Mouse (Mus musculus) kidney, postnatal 0 days (tissue): ENCODE data around the gene Zfp109. TPM values are rescaled to one million over a fixed set of nuclear protein-coding genes. Genes with fewer than 3 reads are reported as not detected.
A peak's percentile ranks its signal among the peaks of the same experiment; 100 is the strongest.

Source experiments
- ATAC-seq: fragments of 200-750 bp; cut with Nextera tagmentation; replicated peaks from 2 replicates; pipeline ENCODE4 v1.8.0; 2017; ENCODE audit warnings: low read depth, moderate number of reproducible peaks, moderate TSS enrichment, moderate library complexity; ENCODE audit not compliant: low FRiP score
- DNase-seq: peaks from one replicate; pipeline ENCODE4 v3.0.0-alpha.2; 2016; ENCODE audit warnings: low spot score
- H3K27ac ChIP-seq: fragments of 300-500 bp; sonication (generic); 2 replicates; pipeline ENCODE4 v1.5.1; 2014; ENCODE audit warnings: mild to moderate bottlenecking
- H3K27me3 ChIP-seq: fragments of 300-500 bp; sonication (generic); 2 replicates; pipeline ENCODE4 v1.6.1; 2014; ENCODE audit warnings: low read length, mixed read lengths; ENCODE audit not compliant: insufficient read depth
- H3K36me3 ChIP-seq: fragments of 300-500 bp; sonication (generic); 2 replicates; pipeline ENCODE4 v1.6.1; 2014; ENCODE audit warnings: low read length, mixed read lengths; ENCODE audit not compliant: insufficient read depth
- H3K4me1 ChIP-seq: fragments of 300-500 bp; sonication (generic); replicated peaks from 2 replicates; pipeline ENCODE4 v1.6.1; 2014; ENCODE audit warnings: antibody characterized with exemption, low read length, mixed read lengths; ENCODE audit not compliant: insufficient read depth
- H3K4me2 ChIP-seq: fragments of 300-500 bp; sonication (generic); 2 replicates; pipeline ENCODE4 v1.6.1; 2014; ENCODE audit warnings: mild to moderate bottlenecking, low read length, moderate library complexity, mixed read lengths
- H3K4me3 ChIP-seq: fragments of 300-500 bp; sonication (generic); replicated peaks from 2 replicates; pipeline ENCODE4 v1.5.1; 2014; ENCODE audit warnings: low read depth, low read length
- H3K9ac ChIP-seq: fragments of 300-500 bp; sonication (generic); 2 replicates; pipeline ENCODE4 v1.6.1; 2014; ENCODE audit warnings: low read depth, low read length
- H3K9me3 ChIP-seq: fragments of 300-500 bp; sonication (generic); replicated peaks from 2 replicates; pipeline ENCODE4 v1.6.1; 2016; ENCODE audit warnings: low read length, inconsistent platforms, mixed read lengths
- CTCF ChIP-seq: IDR thresholded peaks from 2 replicates; pipeline ENCODE4 v1.5.1; 2016; ENCODE audit warnings: antibody characterized with exemption, low read depth, mild to moderate bottlenecking, moderate library complexity
- WGBS: fragments of 180-500 bp; shearing (Covaris S2); extraction: QIAGEN DNeasy Blood & Tissue Kit; methylation state at CpG from one replicate; pipeline ENCODE4 v1.1.7; 2014; 5-methylcytosine and 5-hydroxymethylcytosine counted together
- polyA plus RNA-seq: library from polyadenylated mRNA; unstranded; fragments of >200 nt; fragmentation: Nextera tagmentation; extraction: Ambion mirVana; gene quantifications from 2 replicates; pipeline ENCODE4 v1.2.1, GENCODE M21; 2015

The Zfp109 gene
- polyA plus RNA-seq, 1 experiment from 2014 or later = 2.2 TPM

GRCm38 (mm10) chr7:24210296-24210695 lies 27.1 kb downstream of the Zfp109 start:
- H3K4me2 ChIP-seq = no peak overlapping the region
- DNase-seq = no peak
- H3K4me1 ChIP-seq = 0 out of 2 replicates have a peak, but pooled peaks cover 3% of the 10 kb centered on the region
- H3K4me3 ChIP-seq = no peak overlapping the region
- no peak for TF ChIP-seq CTCF
- no peaks in the 10 kb centered on the region for H3K9me3 ChIP-seq
- H3K9ac ChIP-seq = no peak overlapping the region
- H3K36me3 ChIP-seq = 0 out of 2 replicates have a peak, but pooled peaks cover under 1% of the 10 kb centered on the region
- H3K27ac ChIP-seq = no peak overlapping the region
- H3K27me3 ChIP-seq = no peaks in the 10 kb centered on the region
- 77% methylated on average over 2 of the region's 2 CpGs for WGBS
- no peak for ATAC-seq

GRCm38 (mm10) chr7:24208282-24208886 lies 29.0 kb downstream of the Zfp109 start:
- H3K36me3 ChIP-seq = peaks cover 9% of the 10 kb centered on the region; the same call in 1 of the 2 replicates
- DNase-seq (no peak), ATAC-seq (no peak)
- H3K27ac ChIP-seq = no peak overlapping the region
- peak overlapping the region; percentile 69 for H3K4me2 ChIP-seq
- TF ChIP-seq CTCF = no peak
- 0 out of 2 replicates have a peak overlapping the region, but pooled peaks have one; percentile 64 for H3K4me3 ChIP-seq
- no peaks in the 10 kb centered on the region for H3K27me3 ChIP-seq
- WGBS = 51% methylated on average over 7 of the region's 7 CpGs
- no peak overlapping the region for H3K9ac ChIP-seq
- 0 out of 2 replicates have a peak, but pooled peaks cover 3% of the 10 kb centered on the region for H3K4me1 ChIP-seq
- no peaks in the 10 kb centered on the region for H3K9me3 ChIP-seq

DNA sequence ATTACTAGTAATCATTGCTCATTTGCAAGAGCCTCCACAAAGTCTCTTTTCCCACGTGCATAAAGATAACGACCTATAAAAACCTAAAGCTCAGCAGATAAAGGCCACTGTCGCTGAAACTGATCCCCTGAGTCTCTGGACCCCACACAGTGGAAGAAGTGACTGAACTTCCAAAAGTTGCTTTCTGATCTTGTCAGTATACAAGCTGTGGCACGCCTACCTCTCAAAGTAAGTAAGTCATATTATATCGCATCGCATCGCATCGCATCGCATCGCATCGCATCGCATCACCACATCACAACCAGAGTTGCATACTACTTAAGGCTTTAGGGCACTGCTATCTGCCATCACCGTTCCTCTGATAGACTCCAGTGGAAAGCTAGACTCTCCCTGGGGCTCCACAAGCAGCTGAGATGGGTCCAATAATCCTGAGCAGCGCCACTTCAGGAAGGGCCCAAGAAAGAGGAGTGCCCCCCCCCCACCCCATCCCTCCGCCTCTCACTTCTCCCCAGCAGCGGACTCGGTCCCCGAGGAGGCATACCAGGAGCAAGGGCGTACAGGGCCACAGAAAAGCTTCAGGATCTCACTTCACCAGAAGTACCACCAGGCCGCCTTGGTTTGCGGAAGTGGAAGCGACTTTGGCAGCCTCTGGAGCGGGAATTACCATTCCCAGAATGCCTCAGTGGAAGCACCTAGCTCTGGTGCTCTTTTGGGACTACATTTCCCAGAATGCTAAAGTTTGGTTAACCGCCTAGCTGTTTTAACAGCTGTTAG lies 29.7 kb downstream of the Zfp109 start:
- peak overlapping the region; percentile 82 for H3K27ac ChIP-seq
- H3K9me3 ChIP-seq = no peaks in the 10 kb centered on the region
- peaks cover 12% of the 10 kb centered on the region; the same call in 1 of the 2 replicates for H3K36me3 ChIP-seq
- H3K9ac ChIP-seq = peak overlapping the region; percentile 92
- H3K4me1 ChIP-seq = 0 out of 2 replicates have a peak, but pooled peaks cover 3% of the 10 kb centered on the region
- DNase-seq = peak; percentile 94
- TF ChIP-seq CTCF = 0 out of 2 replicates have a peak, but pooled peaks have one; percentile 12
- WGBS = 12% methylated on average over 24 of the region's 24 CpGs
- H3K4me3 ChIP-seq = peak overlapping the region; percentile 64
- H3K4me2 ChIP-seq = peak overlapping the region; percentile 69
- H3K27me3 ChIP-seq = no peaks in the 10 kb centered on the region
- ATAC-seq = peak; percentile 89

DNA sequence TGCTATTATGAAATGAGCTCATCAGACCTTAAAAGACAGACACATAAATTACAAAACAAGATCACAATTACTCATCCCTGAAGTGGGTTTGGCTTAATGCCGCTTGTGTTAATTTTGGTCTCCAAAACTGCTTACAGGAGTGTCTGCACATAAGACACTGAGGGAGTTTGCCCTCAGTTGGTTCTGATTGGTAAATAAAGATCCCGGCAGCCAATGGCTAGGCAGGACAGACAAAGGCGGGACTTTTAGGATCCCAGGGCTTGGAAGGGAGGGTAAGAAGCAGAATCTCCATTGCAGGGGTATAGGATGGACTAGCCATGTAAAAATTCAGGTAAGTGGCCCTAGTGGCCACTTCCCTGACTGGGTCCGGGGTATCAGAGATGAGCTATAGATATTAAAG lies 40.4 kb downstream of the Zfp109 start:
- Histone ChIP-seq H3K27me3 (no peaks in the 10 kb centered on the region), H3K27ac (no peak overlapping the region), H3K4me2 (no peak overlapping the region), H3K36me3 (peaks cover 34% of the 10 kb centered on the region), H3K9me3 (no peaks in the 10 kb centered on the region), H3K4me3 (no peak overlapping the region), H3K9ac (no peak overlapping the region), H3K4me1 (no peaks in the 10 kb centered on the region)
- DNase-seq (no peak), ATAC-seq (no peak)
- 96% methylated on average over 4 of the region's 4 CpGs for WGBS
- TF ChIP-seq CTCF = no peak

GRCm38 (mm10) chr7:24193157-24193556 lies 44.2 kb downstream of the Zfp109 start:
- no peak overlapping the region for H3K4me3 ChIP-seq
- H3K27me3 ChIP-seq = no peaks in the 10 kb centered on the region
- H3K4me1 ChIP-seq = no peaks in the 10 kb centered on the region
- H3K9me3 ChIP-seq = no peaks in the 10 kb centered on the region
- TF ChIP-seq CTCF = no peak
- no peak for DNase-seq
- 53% methylated on average over 3 of the region's 3 CpGs for WGBS
- H3K4me2 ChIP-seq = no peak overlapping the region
- no peak for ATAC-seq
- H3K27ac ChIP-seq = no peak overlapping the region
- no peak overlapping the region for H3K9ac ChIP-seq
- peaks cover 9% of the 10 kb centered on the region for H3K36me3 ChIP-seq

DNA sequence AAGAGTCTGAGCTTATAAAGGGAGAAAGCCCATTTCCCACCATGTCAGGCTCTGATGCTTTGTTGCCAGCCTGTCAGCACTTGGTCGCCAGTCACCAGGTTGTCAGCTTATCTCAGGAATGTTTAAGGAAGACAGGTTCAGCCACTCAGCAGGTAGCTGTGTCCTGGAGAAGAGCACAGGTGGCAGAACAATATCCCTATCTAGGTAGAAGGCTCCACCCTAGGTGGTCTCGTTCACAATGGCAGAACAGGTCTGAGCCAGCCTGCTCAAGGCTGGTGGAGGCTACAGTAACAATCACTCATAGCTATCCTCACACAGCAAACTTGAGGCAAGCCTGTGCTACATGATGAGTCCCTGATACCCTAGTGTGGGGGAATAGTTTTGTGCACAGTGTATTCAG lies 46.0 kb downstream of the Zfp109 start:
- H3K4me3 ChIP-seq = no peak overlapping the region
- TF ChIP-seq CTCF = no peak
- H3K9me3 ChIP-seq = no peaks in the 10 kb centered on the region
- H3K9ac ChIP-seq = no peak overlapping the region
- no peaks in the 10 kb centered on the region for H3K4me1 ChIP-seq
- H3K27ac ChIP-seq = no peak overlapping the region
- no peak for ATAC-seq
- no peaks in the 10 kb centered on the region for H3K27me3 ChIP-seq
- no peak for DNase-seq
- H3K36me3 ChIP-seq = peaks cover 6% of the 10 kb centered on the region; the same call in 1 of the 2 replicates
- no peak overlapping the region for H3K4me2 ChIP-seq
- 88% methylated on average over 2 of the region's 2 CpGs for WGBS
